Mouse (Mus musculus): ENCODE data around the gene Tfrc.

The Tfrc gene

DNA sequence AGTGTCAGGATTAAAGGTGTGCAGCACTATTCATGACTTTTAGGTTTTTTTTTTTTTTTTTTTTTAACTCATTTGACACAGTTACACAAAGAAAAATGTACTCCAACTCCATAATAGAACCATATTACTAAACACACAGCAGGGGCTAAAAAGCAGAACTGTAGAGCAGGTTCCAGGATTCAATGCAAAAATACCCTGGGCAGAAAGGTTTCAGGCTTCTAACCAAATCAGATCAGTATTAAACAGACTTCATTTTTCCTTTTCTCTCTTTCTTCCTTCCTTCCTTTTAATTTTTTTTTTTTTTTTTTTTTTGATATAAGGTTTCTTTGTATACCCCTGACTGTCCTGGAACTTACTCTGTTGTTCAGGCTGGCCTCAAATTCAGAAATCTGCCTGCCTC is 41.7 kb downstream of the Tfrc start:
- no peak for DNase-seq (ENCODE audit: low spot score)

DNA sequence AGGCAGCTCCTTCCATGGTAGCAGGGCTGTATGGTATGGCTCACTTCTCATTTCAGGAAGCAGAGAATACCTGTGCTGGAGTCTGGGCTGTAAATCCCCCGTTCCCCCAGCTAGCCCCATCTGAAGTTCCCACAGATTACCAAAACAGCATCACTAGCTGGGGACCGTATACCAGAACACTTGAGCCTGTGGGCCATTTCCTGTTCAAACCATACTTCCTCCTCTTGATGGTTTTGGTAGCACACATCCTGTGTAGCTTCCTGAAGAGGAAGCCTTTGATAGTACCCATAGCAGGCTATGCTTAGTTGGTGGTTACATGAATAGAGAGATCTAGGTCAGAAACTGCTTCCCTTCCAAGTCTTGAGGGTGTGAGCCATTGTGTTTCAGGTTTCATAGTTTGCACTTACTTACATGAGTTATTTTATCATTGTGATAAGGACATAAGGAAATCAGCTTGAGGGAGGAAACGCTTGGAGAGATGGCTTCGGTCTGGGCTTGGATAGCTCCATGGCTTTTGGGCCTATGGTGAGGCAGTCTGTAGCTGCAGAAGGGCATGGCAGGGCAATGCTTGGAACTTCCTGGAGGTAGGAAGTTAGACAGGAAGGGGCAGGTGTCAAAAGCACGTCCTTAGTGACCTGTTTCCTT is 42.4 kb downstream of the Tfrc start:
- peak; percentile 69 for DNase-seq (ENCODE audit: low spot score)

DNA sequence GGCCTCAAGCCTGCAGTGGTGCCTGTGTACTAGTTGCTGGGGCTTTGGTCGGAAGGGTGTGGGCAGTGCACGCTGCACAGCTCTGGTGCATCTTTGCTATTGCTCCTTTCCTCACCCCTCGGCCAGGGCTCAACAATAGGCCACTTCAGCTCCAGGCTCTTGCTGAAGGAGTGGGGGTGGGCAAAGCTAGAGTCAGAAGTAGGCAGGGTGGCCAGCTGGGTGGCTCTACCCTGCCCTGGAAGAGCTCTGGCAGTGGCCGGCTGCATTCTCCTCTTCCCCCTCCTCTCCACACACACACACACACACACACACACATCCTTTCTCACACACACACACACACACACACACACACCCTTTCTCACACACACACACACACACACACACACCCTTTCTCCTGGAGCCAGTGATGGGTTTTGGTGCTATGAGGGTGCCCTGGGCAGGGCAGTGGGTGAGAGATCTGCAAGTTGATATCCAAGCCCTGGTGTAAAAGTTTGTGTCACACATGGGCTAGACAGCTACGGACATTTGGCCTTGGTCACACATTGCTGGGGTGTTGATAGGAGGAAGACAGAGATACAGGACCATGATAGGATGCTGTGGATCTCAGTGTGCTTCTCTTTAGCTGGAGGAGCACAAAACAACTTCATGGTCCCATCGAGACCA is 45.5 kb downstream of the Tfrc start:
- DNase-seq (ENCODE audit: low spot score): no peak

DNA sequence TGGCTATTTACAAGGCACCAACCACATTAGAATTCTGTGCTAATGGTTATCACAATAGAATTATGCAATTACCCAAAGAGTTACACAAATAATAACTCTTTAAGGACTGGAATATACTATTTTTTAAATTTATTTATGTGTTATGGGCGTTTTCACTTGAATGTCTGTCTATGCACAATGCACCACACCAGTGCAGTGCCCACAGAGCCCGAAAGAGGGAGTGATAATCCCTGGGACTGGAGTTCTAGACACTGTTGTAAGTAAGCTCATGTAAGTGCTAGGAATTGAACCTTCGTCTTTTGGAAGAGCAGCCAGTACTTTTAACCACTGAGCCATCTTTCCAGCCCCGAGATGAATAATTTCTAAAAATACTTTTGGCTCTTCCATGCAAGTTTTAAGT is 46.8 kb downstream of the Tfrc start:
- DNase-seq (ENCODE audit: low spot score): no peak

DNA sequence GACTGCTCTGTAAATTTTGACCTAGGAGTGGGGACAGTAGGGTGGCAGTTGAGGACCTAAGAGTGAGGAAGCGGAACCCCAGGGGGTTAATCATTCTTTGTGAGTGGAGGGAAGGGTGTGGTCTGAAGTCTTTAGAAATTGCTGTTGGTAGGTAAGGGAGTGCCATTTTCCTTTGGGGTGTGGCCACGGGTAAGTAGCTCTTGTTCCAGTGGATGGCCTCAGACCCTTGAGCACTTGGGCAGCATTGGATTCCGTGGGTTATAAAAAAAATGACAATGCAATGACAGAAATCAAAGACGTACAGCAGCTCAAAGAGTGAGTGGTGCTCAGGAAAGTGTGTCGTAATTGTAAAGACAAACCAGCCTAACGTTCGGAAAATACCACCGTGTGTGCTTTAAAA is 47.6 kb downstream of the Tfrc start:
- no peak for DNase-seq (ENCODE audit: low spot score)

DNA sequence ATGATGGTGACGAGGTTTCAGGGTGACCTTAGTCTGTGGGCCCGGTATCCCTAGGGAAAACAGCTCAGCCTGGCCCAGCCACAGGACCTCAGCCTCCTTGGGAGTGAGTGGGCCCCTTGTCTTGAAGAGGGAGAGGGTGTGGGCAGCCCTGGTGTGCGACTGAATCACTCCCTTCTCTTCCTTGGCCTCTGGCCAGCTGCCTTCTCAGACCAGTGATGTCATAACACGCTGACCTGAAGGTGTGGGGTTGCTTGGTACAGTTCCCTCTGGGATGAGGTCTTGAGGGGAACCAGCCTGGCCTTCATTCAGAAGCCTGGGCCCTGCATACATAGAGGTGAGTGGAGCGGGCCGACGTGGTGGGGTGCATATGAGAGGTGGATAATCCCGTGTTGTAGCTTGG is 48.1 kb downstream of the Tfrc start:
- peak; percentile 73 for DNase-seq (ENCODE audit: low spot score)

DNA sequence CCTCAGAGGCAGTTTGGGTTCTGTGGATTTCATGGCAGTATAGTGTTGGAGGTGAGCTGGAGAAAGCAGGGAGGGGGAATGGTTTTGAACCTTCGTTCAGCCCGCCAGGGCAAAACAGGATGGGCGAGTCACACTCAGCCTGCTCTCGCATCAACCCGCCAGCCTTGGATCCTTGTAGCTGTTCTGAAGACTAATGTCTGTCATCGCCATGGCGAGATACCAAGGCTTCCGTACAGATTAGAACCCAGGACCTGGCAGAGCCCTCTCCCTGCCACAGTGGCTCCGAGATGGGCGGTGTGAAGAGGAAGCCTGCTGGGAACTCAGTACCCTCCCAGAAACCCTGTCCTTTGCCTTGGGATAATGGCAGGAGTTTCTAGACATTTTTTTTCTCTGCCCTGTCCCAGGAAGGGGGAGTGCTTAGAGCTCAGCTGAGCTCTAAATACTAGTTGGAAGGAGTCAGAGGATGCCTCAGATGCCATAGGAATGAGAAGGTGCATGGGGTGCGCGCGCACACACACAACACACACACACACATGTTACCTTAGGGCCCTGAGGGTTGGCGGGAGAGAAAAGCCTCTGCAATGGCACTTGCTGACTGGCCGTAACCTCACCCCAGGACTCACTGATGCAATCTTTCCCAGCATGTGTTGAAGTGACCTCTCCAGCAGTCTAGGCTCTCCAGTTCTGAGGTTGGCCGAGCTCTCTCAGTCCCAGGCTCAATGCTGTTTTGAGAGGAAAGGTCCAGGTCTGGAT is 49.0 kb downstream of the Tfrc start:
- peak; percentile 74 for DNase-seq (ENCODE audit: low spot score)

DNA sequence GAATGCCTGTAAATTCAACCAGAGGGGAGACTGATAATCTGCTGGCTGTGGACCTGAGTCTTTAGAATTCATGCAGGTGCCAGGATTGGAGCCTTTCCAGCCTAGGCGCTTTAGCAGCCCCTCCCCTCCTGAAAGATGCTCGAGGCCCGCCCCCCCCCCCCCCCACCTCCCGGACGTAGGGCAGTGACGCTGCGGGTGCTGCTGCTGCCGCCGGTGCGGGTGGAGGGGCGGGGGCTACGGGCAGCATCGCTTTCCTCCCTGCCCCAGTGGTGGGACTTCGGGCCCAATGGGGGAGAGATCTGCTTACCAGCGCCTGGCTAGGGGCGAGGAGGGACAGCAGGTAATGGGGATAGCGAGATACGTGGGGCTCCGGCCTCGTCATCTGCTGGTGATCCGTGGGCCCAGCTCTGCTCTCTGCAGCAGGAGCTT is 50.0 kb downstream of the Tfrc start:
- no peak for DNase-seq (ENCODE audit: low spot score)

DNA sequence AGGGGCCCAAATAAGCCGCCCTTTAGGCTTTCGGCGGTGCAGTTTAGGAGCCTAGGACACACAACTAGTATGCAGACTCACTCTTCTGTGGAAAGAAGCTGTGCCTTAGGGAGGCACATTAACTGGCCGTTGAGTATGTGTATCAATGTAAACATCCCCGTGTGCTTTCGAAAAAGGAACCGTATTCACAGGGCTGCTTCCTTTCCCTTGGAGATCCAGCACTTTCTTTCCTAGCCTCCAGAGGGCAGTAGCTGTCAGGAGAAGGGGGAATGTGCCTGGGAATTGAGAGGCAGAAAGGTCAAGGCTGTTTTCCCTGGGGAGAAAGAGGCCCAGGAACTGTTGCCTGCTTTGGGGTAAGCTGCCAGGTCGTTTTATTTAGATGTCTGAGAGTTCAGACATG is 50.7 kb downstream of the Tfrc start:
- peak; percentile 85 for DNase-seq (ENCODE audit: low spot score)

DNA sequence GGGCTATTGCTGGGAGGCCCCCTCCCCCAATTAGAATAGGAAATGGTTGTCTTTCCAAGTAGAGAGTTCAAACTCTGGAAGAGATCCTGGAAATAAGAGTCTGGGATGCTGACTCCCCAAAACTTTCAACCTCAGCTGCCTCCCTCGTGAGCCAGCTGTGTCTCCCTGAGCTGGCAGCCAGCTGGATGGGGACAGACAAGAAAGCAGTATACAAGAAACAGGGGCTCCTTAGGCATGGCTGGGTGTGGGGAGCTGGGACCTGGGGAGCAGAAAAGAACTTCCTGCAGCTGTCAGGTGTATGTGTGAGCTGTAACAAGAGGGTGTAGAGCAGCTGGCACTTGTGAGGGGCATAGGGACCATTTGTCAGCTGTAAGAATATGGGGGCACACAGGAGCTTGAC is 51.4 kb downstream of the Tfrc start:
- no peak for DNase-seq (ENCODE audit: low spot score)

DNA sequence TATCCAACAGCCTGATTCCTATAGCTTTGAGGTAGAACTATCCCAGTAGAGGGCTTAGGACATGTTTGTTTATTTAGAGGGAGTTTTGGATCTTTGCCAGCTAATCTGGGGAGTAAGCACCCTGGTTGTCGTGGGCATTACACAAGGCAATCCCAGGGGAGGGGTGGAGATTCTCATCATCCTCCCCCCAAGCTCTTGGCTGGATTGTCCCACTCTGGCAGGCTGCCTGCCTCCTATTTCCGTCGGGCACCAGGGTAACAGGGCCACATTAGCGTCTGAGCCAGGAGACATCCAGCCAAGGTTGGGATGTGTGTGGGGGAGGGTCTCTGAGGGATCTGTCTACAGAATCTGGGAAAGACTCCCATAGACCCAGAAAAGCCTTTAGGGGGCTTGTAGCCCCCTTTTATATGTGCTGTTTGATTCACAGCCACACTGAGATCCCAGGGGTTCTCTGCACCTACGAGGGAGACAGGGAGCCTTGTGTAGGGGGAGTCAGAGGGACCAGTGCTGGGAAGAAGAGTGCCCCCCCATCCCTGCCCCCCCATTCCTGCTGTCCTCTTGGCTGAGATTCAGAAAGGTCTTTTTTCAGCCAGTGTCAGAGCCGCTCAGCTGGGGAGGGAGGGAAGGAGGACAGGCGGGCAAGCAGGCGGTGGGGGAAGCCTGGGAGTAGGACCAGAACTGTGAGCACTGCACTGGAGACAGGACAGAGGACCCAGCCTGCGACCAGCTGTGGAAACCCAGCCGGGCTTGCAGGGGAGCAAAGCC is 52.0 kb downstream of the Tfrc start:
- DNase-seq (ENCODE audit: low spot score): peak; percentile 70

DNA sequence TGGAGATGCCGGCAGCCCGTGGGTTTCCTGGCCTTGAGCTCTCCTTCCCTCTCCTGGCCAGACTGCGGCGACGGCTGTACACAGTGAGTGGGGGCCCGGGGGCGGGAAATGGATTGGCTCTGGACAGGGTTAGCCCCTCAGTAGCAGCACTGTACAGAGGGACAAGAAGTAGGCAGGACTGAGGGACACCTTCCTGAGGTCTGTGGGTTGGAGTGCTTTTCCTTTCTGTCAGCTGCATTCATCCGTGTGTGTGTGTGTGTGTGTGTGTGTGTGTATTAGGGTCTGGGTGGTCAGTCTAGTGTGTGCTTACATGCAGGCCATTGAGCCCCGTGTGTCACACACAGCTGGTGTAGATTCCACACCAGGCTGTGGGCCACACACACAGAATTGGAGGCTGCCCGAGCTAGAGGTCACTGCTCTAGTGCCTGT is 52.8 kb downstream of the Tfrc start:
- DNase-seq (ENCODE audit: low spot score): no peak

DNA sequence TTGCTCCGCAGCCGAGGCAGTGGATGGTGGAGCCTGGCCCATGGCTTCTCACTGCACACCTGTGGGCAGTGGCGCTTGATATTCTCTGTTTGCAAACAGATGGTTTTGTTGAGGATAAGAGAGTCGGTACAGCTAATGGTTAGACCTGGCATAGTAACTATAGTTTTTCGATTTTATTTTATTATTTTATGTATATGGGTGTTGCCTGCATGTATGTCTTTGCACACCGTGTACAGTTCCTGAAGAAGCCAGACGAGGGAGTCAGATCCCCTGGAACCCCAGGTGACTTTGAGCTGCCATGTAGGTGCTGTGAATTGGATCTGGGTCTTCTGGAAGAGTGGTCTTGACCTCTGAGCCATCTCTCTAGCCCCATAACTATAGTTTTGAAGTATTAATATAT is 53.7 kb downstream of the Tfrc start:
- no peak for DNase-seq (ENCODE audit: low spot score)

DNA sequence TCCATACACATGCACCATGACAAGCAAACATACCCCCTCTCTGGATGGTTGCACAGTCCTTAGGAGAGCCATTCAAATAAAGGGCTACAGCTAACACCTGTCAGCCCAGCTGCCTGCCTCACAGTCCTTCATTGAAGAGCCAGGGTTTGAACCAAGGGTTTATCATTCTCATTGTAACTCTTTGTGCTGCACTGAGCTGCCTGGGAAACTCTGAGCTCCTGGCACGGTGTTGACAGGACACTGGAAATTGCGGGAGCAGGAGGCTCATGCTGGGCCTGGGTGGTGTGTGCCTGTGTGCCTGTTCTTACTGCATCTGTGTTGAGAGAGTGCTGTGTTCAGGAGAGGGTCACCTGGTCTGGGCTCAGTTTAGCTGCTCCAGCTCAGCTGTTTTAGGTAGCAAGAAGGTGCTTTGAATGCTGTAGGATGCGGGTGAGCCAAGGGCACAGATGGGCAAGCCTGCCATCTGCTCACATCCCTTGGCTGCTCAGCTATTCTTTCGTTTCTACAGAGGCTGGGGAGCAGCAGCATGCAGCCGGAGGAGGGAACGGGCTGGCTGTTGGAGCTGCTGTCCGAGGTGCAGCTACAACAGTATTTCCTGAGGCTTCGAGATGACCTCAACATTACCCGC is 54.6 kb downstream of the Tfrc start:
- DNase-seq (ENCODE audit: low spot score): no peak

DNA sequence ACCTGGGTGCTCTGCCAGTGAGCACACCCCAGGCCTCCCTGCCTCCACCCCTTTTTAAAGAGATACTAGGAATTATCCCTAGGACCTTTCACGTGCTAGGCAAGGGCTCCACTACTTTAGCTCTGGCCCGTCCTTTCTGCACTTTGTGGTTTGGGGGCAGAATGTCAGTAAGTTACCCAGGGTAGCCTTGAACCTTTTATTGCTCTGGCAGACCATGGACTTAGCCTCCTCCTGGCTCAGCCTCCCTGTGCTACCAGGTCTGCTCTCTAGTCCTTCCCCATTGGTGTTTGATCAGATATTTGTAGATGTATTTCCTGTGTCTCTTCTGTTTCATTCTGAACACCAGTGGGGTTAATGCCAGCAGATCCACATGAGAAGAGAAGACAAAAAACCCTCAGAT is 55.5 kb downstream of the Tfrc start:
- no peak for DNase-seq (ENCODE audit: low spot score)

DNA sequence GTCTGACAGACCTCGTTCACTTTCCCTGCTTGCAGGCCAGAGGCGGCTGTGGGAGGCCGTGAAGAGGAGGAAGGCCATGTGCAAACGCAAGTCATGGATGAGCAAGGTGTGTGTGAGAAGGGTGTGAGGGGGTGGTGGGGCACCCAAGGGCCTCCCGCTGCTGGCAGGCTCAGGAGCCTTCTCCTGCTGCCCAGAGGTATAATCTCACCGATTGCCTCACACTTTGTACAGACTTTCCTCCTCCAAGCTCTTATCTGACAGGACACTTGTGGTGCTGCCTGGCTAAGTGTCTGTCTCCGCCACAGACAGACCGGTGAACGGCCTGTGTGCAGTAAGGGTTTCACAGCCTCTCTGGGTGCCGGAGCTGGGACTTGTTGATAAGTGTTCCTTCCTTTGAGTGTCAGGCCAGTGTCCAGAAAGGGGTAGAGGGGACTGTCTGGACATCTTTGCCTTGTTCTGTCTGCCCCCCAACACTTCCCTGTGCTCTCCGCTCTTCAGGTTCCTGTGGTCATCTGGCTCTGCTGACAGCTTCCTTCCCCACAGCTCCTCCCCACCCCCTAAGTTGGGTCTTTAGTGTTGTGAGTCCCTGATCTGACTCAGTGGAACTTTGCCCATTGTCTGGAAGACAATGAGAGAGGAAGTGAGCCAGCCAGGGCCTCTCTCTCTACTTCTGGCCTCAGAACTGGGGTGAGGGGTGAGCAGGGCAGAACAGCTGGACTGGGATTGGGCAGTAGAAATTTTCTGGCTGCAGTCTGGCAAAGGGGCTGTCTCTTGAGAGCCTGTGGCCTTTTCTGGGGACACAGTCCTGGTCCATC is 57.3 kb downstream of the Tfrc start:
- DNase-seq (ENCODE audit: low spot score): peak; percentile 59

DNA sequence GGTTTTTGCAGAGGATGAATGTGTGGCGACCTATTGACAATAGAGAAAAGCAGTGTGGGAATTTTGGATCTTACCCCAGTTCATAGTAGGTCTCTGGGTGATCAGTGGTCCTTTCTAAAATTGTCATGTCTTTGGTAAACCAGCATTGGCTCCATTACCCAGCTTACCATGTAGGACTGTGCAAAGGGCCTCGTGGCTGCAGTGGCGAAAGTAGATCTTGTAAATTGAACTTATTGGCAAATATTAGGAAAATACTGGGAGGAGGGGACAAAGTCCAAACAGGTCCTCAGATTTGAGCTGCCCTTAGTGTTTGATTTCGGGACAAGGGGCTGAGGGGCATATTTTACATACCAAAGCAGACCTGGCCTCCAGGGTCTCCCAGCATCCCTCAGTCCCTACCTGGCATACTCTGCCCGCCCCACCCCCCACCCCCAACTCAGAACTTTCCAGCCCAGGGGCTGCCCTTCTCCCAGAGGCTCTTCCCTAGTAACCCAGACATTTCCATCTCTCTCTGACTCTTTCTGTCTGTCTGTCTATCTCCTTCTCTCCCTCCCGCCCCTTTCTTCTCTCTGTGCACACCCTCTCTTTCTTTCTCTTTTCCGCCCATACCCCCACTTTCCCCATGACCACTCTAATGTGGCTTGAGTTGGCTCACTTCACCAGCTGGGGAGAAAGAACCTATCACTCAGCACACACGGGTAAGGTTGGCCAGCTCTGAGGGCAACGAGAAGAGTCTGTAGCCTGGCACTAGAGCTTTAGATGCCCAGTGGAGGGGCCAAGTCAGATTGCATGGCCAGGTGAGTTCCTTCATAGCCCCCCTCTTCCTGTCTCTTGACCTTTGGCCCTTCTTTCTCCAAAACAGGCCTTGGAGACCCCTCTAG is 58.2 kb downstream of the Tfrc start:
- no peak for DNase-seq (ENCODE audit: low spot score)

DNA sequence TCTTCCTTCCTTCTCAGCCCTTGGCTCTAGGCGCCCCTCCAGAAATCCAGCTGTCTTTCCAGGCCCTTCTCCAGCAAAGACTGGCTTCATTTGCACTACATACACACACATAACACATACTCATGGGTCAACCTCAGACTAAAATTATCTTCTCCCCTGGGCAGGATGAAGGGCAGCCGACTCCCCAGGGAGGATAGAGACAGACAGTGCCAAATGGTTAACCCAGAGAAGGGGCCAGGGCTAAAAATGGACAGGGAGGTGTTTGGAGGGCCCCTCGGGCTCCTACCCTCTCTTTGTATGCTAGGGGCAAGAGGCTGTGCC is 58.8 kb downstream of the Tfrc start:
- no peak for DNase-seq (ENCODE audit: low spot score)

DNA sequence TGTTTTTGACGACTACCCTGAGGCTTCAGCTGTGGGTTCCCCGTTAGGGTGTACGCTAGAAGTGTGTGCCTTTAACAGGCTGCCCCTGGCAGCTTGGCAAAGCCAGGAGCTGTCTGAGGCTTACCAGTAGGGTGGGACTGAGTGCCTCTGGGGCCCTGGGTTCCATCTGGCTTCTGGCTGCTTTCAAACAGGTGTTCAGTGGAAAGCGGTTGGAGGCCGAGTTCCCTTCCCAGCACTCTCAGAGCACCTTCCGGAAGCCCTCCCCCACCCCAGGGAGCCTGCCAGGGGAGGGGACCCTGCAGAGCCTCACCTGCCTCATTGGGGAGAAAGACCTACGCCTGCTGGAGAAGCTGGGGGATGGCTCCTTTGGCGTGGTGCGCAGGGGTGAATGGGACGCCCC is 59.3 kb downstream of the Tfrc start:
- DNase-seq (ENCODE audit: low spot score): no peak

DNA sequence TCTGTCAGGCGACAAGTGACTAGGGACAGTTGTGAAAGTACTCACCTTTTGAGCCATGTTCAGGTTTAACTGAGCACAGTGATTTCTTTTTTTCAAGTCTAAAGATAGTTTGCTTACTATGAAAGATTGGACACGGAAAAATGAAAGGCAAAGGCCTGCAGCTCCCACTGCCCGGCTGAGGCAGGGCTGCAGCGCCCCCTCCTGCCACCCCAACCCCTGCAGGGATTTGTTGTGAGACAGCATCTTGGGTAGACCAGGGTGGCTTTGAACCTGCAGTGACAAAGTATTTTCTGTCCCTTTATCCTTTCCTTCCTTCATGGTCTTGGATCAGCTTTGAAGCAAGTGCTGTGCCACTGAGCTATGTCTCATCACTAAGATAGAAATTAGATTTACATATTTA is 59.8 kb downstream of the Tfrc start:
- no peak for DNase-seq (ENCODE audit: low spot score)
